Mouse (Mus musculus) C3H10T1/2 (cell line): ENCODE results near the gene Mtfmt. TPM values are rescaled to one million over a fixed set of nuclear protein-coding genes. Genes with fewer than 3 reads are reported as not detected.

Source experiments
- polyA plus RNA-seq, 2 experiments: library from polyadenylated mRNA; unstranded; fragments of >200 nt; fragmentation: generic; extraction: Trizol; gene quantifications; one replicate each; pipeline ENCODE4 v1.2.1; 2012; ENCODE audit warnings: missing spikeins in 2 of 2

The Mtfmt gene
- polyA plus RNA-seq: 1 to 10 TPM; 1.9 to 8.1 TPM

GRCm38 (mm10) chr9:65435671-65436301, at the start of gene Mtfmt:
TSS of gene Mtfmt (plus strand) at chr9:65435782.

DNA sequence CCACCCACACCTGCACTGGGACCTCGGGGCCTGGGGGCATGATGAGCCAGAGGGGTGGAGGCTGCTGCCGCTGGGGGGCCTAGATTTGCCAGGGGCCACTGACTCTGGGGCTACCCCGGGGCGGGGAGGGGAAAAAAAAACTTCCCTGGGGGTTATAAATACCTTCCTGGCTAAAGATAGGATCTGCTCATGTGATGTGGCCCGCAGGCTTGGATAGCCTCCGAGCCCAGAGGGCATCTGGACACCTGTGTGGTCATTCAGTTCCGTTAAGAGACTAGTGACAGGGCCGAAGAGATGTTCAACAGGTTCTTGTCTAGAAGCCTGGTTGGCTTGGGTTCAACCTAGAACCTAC, 44.0 kb upstream of the Mtfmt start, which contains the start of gene Kbtbd13:
Gene Kbtbd13, minus strand, starts transcription at position 40 of the 352 bp plus-strand sequence.

GRCm38 (mm10) chr9:65398279-65398678, 37.3 kb upstream of the Mtfmt start, which contains the start of gene Rasl12:
TSS of gene Rasl12 (plus strand) at chr9:65398506.

DNA sequence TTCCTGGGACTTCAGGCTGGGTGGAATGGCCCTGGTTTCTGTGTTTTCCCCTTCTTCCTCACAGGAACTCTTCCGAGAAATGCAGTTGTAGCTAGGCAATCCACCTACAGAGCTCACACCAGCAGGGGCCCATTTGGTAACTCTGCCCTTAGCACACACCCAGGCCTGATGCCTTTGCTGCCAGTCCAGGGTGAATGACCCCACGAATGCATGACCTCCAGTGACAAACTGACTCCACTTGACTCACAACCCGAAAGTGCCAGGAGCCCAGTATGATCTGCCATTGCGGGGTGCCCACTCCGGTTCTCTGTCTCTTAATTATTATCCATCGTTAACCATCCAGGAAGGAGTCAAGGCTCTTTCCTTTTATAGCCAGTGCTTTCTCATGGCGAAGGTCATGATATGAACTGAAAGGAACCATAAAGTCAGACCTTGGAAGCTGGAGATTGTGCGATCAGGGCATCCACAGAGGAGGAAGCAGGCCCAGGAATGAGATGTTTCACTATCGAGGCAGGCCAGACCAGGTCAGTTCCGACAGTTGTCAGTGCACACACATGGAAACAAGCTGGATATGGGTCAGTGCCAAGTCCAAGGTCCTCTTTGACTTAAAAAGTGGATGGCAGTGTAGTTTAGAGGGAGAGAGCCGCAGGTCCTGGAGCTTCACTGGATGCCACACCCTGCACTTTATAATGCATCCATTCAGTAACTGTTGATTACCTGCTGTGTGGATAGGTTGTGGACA, 12.7 kb upstream of the Mtfmt start, which contains the start of gene Slc51b:
Gene Slc51b, minus strand, starts transcription at position 196 of the 742 bp plus-strand sequence.

GRCm38 (mm10) chr9:65460732-65461442, 25.3 kb downstream of the Mtfmt start, which contains the start of gene Spg21:
TSS of gene Spg21 (plus strand) at chr9:65460947.

Other genes with a start within 250 kb of the Mtfmt start
- gene Parp16, start 240.4 kb upstream of the Mtfmt start, polyA plus RNA-seq: 1 to 10 TPM; 1.2 to 5.0 TPM
- under 1 TPM in 1 of 2 experiments, not detected in 1; 0.04 TPM for gene Cilp, start 170.6 kb upstream of the Mtfmt start, polyA plus RNA-seq
- 1 to 10 TPM in 1 of 2 experiments, under 1 TPM in 1; 0.75 to 9.3 TPM for gene Clpx, start 141.5 kb upstream of the Mtfmt start, polyA plus RNA-seq
- gene Pdcd7, start 89.7 kb upstream of the Mtfmt start, polyA plus RNA-seq: 1 to 10 TPM; 4.0 to 8.4 TPM
- under 1 TPM in 1 of 2 experiments, not detected in 1; 0.06 TPM for gene Ubap1l, start 74.7 kb upstream of the Mtfmt start, polyA plus RNA-seq
- under 1 TPM in 1 of 2 experiments, not detected in 1; 0.02 TPM for gene Kbtbd13, start 44.1 kb upstream of the Mtfmt start, polyA plus RNA-seq
- gene Rasl12, start 37.3 kb upstream of the Mtfmt start, polyA plus RNA-seq: under 1 TPM in 1 of 2 experiments, not detected in 1; 0.02 TPM
- under 1 TPM in 1 of 2 experiments, not detected in 1; 0.07 TPM for gene Slc51b, start 12.8 kb upstream of the Mtfmt start, polyA plus RNA-seq
- 10 to 100 TPM; 42.6 to 49.8 TPM for gene Spg21, start 25.2 kb downstream of the Mtfmt start, polyA plus RNA-seq
- gene Ankdd1a, start 84.4 kb downstream of the Mtfmt start, polyA plus RNA-seq: not detected
- gene Plekho2, start 144.3 kb downstream of the Mtfmt start, polyA plus RNA-seq: 10 to 100 TPM; 14.8 to 24.0 TPM
- gene Pif1, start 151.4 kb downstream of the Mtfmt start, polyA plus RNA-seq: 10 to 100 TPM in 1 of 2 experiments, 1 to 10 TPM in 1; 1.4 to 13.3 TPM
- 1 to 10 TPM; 3.2 to 5.3 TPM for gene Rbpms2, start 193.9 kb downstream of the Mtfmt start, polyA plus RNA-seq
- gene Oaz2, start 232.2 kb downstream of the Mtfmt start, polyA plus RNA-seq: 100 to 1,000 TPM in 1 of 2 experiments, 10 to 100 TPM in 1; 48.0 to 159 TPM